Mouse (Mus musculus) CD8-positive naive resting alpha-beta T cell, adult 2 months (primary cell): Measurements from ENCODE around the gene Rps6kb1.
"Not testable (repeated sequence)": the region's sequence is repeated elsewhere in the genome, so short reads cannot be mapped to it uniquely, and the experiment has no call there.

Experiments
- DNase-seq, 2 experiments: peaks; one replicate each; pipeline ENCODE4 v3.0.0; 2022; ENCODE audit warnings: low read depth in 2 of 2, low spot score in 2 of 2

Rps6kb1 gene

DNA sequence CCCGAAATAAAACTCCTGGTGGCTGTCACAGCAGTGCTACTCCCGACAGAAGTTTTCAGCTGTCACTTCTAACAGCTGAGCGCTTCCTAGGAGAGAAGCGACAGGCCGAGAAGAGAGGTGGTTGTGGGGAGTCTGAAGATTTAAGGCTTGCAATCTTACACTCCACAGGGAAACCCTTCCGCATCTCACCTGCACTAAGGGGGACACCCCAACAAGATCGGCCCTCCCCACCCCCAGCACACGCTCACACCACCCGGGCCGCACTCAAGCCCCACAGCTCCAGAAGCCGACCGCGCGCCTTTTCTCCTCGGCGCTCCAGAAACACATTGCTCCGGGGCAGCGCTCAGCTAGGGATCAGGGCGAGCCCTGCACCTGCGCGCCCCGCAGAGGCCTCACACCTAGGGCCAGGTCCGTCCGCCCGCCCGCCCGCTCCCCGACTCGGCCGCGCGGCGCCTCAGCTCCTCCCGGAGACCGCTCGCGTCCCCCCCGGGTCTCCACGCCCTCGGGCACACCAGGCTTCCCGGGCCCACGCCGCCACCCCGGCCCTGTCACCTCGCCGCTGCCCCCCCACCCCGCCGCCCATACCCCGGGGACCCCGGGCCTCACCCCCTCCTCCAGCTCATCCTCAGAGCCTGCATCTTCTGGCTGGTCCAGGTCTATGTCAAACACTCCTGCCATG, 506 bp downstream of the Rps6kb1 start:
- DNase-seq, result no peak

- DNase-seq, result no peak
These were observed 1.8 kb downstream of the Rps6kb1 start for GRCm38 (mm10) chr11:86542851-86543250.

- DNase-seq, result no peak
These were observed 4.1 kb downstream of the Rps6kb1 start for GRCm38 (mm10) chr11:86540476-86540845.

GRCm38 (mm10) chr11:86539716-86540475, 4.7 kb downstream of the Rps6kb1 start:
- no peak for DNase-seq

DNA sequence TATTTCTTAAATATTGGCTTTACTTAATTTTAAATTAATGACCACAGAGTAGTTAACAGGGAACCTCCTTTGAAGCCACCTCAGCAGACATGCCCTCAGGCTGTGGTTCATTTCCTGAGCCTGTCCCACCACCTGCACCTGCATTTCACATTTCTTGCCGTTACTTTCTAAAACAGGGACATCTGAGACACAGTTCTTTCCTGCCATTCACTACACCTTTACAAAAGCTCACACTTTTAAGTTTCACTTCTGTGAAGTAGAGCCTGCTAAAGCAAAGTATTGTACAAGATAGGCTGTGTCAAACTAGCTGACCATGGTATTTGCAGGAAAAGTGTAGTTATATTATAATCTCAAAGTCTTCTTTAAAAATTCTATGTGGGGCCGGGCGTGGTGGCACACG, 5.8 kb downstream of the Rps6kb1 start:
- no peak for DNase-seq

- no peak for DNase-seq
These were observed 10.2 kb downstream of the Rps6kb1 start for GRCm38 (mm10) chr11:86534201-86534910.

DNA sequence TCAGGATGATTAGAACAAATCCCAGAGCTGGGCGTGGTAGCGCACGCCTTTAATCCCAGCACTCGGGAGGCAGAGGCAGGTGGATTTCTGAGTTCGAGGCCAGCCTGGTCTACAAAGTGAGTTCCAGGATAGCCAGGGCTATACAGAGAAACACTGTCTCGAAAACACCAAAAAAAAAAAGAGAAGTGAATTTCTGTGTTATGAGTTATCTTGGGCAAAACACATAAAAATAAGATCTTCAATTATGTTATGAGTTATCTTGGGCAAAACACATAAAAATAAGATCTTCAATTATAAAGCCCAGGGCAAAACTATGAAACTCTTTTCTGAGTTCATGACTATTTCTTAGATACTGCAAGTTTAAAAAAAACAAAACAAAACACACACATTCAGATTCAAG, 11.3 kb downstream of the Rps6kb1 start:
- not testable (repeated sequence) for DNase-seq

GRCm38 (mm10) chr11:86532834-86533233, 11.8 kb downstream of the Rps6kb1 start:
- DNase-seq, result peak; percentile 8 to 20

DNA sequence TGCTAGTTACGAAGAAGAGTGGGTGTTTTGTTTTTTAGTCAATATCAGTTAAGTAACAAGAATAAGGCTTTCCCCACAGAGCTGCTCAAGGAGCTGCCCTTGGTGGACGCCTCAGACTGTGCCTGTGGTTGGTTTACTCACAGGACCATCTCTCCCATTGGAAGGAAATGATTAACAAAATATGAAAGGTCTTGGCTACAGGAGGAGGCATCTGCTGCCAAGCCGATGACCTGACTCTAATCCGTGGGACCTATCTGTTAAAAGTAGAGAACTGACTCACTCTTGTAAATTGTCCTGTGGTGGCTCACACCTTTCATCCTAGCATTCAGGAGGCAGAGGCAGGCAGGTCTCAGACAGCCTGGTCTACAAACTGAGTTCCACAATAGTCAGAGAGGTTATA, 17.1 kb downstream of the Rps6kb1 start:
- no peak for DNase-seq

- no peak for DNase-seq
These were observed 24.9 kb downstream of the Rps6kb1 start for GRCm38 (mm10) chr11:86519751-86520150.

- DNase-seq, result no peak
These were observed 27.4 kb downstream of the Rps6kb1 start for GRCm38 (mm10) chr11:86517229-86517628.

DNA sequence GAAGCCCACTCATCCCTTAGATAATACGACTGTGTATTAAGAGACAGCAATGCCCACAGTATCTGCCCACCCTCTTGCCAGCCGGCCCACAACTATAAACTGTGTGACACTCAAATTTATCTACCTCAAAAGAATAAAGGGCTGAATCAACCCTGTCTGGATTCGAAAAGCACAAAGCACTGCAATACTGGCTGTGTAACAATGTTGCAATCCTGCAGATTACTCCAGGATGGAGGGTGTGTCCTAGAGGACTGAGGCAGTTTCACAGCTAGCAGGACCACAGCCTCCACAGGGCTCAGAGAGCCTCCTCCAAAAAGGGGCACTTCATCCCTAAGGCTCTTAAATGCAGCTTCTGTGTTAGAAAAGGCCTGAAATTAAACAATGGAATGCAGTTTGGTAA, 28.0 kb downstream of the Rps6kb1 start:
- DNase-seq, result no peak

GRCm38 (mm10) chr11:86507991-86508390, 36.6 kb downstream of the Rps6kb1 start:
- DNase-seq, result no peak

DNA sequence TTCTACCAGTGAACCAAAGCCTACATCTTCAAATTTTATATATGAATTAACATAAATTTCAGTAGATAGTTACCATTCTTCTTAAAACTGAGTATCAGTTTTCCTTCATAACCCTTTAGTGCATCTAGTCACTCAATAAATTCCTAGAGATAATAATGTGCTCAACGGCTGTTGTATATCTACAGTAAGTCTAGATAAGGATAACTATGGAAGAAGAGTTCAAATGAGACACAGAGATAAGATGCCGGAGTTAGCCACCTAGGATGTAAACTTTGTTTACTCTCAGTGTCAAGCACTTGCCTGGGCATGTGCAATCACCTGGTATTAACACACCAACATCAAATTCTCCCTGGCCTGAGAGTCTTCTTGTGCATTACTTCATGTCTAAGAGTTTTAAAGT, 37.3 kb downstream of the Rps6kb1 start:
- DNase-seq, result no peak

GRCm38 (mm10) chr11:86503121-86503520, 41.5 kb downstream of the Rps6kb1 start:
- DNase-seq, result no peak

DNA sequence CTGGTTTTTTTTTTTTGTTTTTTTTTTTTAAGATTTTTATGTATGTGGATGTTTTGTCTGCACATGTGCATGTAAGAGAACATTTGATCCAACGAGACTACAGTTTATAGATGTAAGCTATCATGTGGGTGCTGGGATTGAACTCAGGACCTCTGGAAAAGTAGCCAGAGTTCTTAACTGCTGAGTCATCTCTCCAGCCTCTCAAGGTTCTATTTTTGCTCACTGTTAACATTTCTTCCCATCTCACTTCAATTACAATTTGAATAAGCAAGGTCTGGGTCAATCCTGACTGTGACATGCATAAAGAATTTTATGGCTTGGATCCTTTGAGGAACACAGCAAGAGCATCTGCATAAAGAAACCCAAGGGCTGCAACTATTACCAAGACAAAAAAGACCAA, 43.8 kb downstream of the Rps6kb1 start:
- no peak for DNase-seq

- no peak for DNase-seq
These were observed 46.7 kb downstream of the Rps6kb1 start for GRCm38 (mm10) chr11:86497908-86498307.

GRCm38 (mm10) chr11:86497356-86497755, 47.2 kb downstream of the Rps6kb1 start:
- no peak for DNase-seq

GRCm38 (mm10) chr11:86490782-86491181, 53.8 kb downstream of the Rps6kb1 start:
- DNase-seq, result no peak

DNA sequence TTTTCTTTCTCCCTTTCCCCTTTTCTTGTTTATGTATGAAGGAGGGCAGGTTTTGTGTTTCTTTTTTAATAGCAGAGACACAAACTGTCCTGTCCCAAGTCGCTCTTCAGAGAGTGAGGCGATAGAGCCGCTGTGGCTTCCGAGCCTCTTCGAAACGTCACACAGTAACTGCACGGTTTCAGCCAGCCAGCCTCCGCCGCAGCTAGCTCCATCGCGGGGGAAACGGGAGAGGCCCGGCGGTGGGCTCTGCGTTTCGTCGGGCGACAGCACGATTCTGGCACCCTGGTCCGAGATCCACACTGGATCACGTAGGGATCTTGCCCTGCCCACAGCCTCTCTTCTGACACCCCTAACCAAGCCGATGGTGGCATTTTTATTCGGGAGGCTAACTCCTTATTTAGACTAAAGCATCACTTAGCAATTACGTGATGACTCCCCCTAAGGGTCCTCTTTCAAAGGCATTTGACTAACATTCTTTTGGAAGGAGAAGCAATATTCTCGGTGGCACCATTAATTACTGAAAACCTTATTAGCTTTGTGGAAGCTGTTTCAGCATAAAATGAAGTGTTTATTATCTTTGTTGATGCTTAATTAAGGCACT, 59.6 kb downstream of the Rps6kb1 start:
- peak in 1 of 2 experiments; percentile 31 for DNase-seq

- DNase-seq, result peak; percentile 96 to 98
These were observed 60.3 kb downstream of the Rps6kb1 start, which contains the start of gene Rnft1 for GRCm38 (mm10) chr11:86484101-86484868. TSS of gene Rnft1 (plus strand) at chr11:86484657.
